Mouse (Mus musculus) thymus, postnatal 0 days (tissue): ENCODE measurements at regions not wholly inside any gene's neighbourhood (a gene's known extent, or its start where the extent isn't known, plus 50 kb on each side); places are given as distances from the start of the nearest gene placed in this dataset.
A peak's percentile ranks its signal among the peaks of the same experiment; 100 is the strongest.

ENCODE experiments used
- DNase-seq: peaks from one replicate; pipeline ENCODE4 v3.0.0-alpha.2; 2015; ENCODE audit warnings: low spot score

GRCm38 (mm10) chr15:57644331-57644953 is 167.0 kb upstream of the Slc22a22 start:
- peak; percentile 48 for DNase-seq

GRCm38 (mm10) chr15:57639115-57639514 is 161.7 kb upstream of the Slc22a22 start:
- DNase-seq: no peak

DNA sequence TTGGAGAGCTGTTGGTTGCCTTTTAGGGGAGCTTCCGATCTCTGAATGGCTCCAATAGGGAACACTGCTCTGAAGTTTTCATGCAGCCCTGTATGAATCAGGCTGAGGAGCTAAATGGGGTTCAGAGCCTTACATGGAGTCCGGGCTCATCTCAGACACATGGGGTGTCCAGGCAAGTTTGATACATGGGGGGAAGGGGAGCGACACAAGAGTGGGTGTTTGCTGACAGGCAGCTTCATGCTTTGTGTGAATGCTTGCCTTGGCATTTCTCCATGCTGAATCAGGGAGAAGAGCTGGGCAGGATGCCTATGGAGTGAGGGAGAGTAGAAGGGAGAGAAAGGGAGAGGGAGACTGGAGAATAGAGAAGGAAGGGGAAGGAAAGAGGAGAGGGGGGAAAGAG is 155.6 kb upstream of the Slc22a22 start:
- DNase-seq: no peak

- DNase-seq: no peak
Measured at GRCm38 (mm10) chr15:57632537-57632936, 155.1 kb upstream of the Slc22a22 start.

DNA sequence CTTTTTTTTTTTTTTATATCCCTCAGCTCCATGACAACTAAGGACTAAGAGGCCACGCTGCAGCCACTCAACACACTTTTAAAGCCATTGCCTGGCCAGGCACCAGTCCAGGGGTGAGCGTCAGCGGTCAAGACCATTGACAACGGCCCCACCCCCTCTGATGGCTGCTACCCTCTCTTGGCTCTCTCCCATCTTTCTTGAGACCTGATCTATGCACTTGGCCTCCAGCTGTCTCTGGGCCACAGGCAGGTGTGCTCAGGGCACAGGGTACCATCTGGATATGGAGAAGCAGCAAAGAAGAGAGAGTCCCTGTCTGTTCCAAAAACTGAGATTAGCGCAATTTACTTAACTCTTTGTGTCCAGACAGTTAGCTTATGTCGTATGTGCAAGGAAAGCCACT is 141.0 kb upstream of the Slc22a22 start:
- DNase-seq: no peak

GRCm38 (mm10) chr15:57616880-57617391 is 139.5 kb upstream of the Slc22a22 start:
- DNase-seq: no peak

- no peak for DNase-seq
Measured at GRCm38 (mm10) chr15:57610006-57610405, 132.6 kb upstream of the Slc22a22 start.

DNA sequence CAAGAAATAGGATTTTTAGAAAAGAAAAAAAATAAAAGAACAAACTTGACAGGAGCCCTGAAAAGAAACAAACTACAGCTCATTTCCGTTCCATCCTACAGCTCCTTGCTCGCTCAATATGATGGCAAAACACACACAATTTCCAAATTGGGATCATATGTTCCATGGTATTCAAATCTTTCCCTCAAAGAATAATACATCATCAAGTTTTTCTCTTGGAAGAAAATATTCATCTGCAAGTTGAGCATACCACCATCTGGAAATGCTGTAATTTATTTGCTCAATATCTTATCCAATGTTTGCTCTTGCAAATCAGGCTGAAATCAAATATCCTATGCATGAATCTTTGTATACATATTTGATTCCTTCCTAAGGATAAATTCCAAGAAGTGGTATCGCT is 131.1 kb upstream of the Slc22a22 start:
- no peak for DNase-seq

DNA sequence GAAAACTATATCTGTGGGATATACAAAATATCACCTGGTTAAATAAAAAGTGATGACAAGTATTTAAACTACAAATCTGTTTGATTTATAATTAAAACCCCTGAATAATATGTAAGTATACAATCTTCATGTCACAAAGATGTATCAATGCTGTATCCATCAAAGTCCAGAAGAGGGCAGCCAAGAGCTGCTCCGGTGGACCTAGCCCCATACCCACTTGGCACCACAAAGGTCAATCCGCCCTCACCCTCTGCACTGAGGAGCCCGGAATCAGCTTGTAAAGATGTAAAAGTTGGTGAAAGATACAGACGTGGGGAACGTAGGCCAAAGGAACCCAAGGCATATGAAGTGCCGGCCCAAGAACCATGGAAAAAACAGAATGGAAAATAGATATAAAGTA is 123.1 kb upstream of the Slc22a22 start:
- DNase-seq: peak; percentile 66

GRCm38 (mm10) chr15:57593326-57594004 is 116.0 kb upstream of the Slc22a22 start:
- no peak for DNase-seq

GRCm38 (mm10) chr15:57590597-57591219 is 113.3 kb upstream of the Slc22a22 start:
- no peak for DNase-seq

- no peak for DNase-seq
Measured at GRCm38 (mm10) chr15:57589404-57590377, 112.3 kb upstream of the Slc22a22 start.

DNA sequence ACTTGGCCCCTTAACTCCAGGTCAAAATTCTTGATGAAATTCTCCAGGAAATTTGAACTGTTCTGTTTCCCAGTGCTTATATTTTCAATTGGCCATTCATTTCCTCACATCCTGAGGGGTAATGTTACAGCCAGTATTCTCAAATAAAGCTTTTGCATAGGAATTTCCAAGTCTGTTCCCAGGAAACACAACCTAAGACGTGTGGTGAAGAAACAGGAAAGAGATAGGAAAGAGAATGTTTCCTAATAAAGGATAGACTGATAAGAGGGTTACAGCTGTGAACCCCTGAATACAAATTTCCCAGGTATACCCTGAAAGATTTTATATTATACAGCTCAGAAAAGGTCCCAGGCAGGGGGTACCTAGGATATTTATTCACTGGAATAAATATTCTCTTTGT is 108.0 kb upstream of the Slc22a22 start:
- no peak for DNase-seq

- no peak for DNase-seq
Measured at GRCm38 (mm10) chr15:57584498-57584897, 107.1 kb upstream of the Slc22a22 start.

DNA sequence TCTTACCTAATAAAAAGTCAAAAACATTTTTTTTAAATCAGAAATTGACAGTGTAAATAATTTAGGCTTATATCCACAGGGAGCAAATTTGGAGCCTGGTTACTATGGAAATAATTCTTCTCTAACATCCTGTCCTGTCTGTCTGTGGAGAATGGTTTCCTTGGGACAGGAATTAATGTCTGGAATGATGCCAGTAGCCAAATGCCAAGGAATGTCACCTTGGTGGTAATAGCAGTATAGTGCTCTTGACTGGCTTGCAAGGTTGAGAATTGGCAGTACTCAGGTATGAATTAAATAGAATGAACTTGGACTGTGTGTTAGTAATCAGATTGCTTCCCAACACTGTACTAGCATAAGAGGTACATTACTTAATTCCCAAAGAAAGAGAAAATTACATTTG is 103.8 kb upstream of the Slc22a22 start:
- no peak for DNase-seq

GRCm38 (mm10) chr15:57578794-57579193 is 101.4 kb upstream of the Slc22a22 start:
- DNase-seq: no peak

- no peak for DNase-seq
Measured at GRCm38 (mm10) chr15:57574080-57574618, 96.7 kb upstream of the Slc22a22 start.

DNA sequence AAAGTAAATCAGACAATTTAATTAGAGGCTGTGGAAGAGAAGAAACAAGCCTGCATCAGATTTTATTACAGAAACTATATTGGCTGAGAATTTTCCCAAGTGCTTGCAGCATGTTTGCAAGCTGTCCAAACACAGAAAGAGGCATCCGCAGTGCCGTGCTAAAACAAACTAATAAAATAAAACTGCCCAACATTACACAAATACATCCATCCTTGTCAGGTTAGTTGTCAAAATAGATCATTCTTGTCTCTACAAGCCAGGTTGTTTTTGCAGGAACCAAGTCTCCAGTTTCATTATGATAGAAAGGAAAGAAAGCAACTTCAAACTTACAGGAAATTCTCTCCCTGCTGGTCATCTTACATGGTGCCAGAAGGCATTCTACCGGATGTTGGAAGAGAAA is 95.0 kb upstream of the Slc22a22 start:
- DNase-seq: no peak

DNA sequence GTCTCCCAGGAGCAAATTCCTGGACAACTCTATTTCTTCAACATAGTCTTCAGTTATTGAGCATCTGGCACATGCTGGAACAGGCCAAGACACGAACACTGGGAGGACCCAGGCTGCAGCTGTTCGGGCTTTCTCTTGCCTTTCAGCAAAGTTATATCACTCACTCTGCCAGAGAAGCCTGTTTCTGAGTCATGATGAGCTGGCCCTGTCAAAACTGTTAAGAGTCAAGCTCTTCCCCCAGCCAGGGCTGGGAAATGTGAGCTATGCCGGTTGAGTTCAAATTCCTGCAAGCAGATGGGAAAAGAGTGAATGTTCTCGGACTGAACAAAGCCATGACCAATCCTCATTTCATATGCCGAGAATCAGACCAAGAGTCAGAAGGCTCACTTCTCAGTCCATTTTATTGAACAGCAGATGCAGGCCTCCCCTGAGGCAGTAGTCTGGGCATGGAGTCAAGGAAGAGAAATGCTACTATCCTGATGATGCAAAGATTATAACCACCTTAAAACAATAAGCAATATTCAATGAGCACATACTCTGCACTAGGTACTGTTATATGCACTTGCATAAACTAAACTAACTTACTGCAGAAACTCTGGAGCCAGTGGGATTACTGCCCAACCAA is 90.7 kb upstream of the Slc22a22 start:
- DNase-seq: no peak

- no peak for DNase-seq
Measured at GRCm38 (mm10) chr15:57547154-57547553, 69.7 kb upstream of the Slc22a22 start.

GRCm38 (mm10) chr15:57545141-57545540 is 67.7 kb upstream of the Slc22a22 start:
- DNase-seq: no peak
